Mouse (Mus musculus) telencephalon, adult 2 months (tissue): Measurements from ENCODE around the gene Ubtd2.
"Not testable (repeated sequence)": the region's sequence is repeated elsewhere in the genome, so short reads cannot be mapped to it uniquely, and the experiment has no call there.

ENCODE experiments used
- DNase-seq: peaks from one replicate; pipeline ENCODE4 v3.0.0-alpha.2; 2011; ENCODE audit warnings: low read depth, low spot score

Ubtd2 gene

DNA sequence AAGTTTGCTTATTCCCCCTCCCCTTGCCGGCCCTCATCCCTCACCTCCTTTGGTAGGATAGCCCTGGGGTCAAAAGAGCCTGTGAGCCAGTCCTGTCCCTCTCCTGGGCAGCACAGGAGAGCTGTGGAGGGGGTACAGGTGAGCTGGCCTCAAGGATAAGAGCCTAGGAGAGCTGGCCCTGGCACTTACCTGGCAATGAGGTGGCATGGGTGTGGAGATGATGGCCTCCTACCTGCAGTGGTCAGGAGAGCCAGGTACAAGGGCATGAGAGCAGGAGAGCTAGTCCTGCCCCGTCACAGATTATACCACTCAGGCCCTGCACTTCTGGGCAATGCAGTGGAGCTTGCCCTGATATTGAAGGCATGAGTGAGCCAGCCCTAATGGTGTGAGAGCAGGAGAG is 9.1 kb downstream of the Ubtd2 start:
- no peak for DNase-seq

DNA sequence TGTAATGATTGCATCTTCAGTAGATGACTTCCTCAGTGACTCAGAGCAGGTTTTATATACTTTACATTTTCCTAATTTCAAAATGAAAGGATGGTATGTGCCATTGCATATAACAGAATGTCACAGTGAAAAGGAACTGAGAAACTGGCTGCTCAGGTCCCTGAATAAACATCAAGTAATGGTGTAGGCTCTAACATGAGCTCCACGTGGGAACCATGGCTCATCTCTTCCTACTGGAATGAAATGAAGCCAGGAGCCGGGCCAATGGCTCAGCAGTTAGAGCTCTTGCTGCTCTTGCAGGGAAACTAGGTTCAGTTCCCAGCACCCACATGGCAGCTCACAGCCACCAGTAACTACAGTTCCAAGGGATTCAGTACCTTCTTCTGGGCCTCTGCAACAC is 16.8 kb downstream of the Ubtd2 start:
- DNase-seq, result no peak

DNA sequence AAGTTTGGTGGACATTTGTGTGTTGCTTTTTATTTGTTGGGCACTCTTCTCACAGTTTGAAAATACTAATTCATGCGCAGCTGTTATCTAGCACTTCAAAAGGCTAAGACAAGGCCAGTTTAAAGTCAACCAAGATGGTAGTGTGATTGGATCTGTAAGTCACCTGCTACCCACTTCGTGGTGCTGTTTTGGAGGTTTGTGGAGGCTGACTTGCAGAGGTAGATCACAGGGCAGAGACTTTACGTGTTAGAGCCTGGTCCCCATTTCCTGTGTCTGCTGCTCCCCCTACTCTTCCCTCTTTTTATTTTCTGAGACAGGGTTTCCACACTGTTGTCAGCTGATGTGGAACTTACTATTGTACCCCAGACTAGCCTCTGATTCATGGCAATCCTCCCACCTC is 19.6 kb downstream of the Ubtd2 start:
- DNase-seq, result no peak

DNA sequence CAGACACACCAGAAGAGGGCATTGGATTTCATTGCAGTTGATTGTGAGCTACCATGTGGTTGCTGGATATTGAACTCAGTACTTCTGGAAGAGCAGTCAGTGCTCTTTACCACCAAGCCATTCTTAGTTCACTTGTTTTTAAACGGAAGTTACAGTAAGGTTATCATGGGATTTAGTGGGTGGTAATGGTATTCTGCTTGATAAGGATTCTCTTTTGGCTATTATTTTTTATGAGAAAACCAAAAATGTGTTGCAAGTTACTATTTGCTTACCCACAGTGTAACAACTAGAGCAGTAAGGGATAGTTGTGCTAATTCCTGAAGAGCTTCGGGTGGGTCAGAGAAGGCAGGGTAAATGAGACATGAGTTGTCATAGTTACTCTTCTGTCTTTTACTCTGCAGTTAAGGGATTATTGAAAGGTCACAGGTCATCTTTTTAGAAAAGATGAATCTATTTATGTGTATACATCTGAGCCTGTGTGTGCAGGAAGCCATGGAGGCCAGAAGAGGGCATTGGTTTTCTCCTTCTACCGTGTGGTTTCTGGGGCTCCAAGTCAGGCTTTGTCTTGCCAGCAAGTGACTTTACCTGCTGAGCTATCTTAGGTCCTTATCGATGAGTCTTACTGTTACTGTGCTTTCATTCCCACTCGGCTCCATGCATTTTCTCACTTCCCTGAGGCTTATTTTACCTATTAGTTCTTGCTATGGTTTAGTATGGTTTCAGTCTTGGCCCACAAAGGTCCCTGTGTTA is 20.5 kb downstream of the Ubtd2 start:
- DNase-seq, result no peak

DNA sequence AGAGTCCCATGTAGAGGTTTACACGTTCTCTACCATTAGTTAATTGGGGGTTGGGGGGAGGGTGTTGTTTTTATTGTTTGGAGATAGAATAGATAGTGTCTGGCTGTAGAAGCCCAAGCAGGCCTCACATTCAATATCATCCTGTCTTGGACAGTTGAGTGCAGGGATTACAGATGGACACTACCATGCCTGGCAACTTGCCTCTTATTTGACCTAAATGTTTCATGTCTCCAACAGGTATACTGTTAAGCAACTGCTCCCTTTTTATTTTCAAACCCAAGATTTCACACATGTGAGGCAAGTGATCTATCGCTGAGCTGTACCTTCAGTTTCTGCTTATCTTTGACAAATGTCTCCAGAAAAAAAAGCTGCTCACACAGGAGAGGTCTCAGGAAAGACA is 26.4 kb downstream of the Ubtd2 start:
- DNase-seq, result no peak

DNA sequence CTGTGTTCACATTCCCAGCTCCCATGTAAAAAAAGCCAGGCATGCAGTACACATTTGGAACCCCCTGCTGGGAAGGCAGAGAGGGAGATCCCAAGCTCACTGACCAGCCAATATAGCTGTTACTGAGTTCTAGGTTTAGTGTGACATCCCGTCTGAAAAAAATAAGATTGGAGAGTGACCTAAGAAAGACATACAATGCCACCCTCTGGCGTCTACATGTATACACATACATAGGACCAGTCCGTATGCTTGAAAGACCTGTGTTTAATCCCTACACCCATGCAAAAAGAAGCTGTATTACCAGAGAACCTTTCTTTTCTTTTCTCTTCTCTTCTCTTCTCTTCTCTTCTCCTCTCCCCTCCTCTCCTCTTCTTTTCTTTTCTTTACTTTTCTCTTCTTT is 30.1 kb downstream of the Ubtd2 start:
- no peak for DNase-seq

DNA sequence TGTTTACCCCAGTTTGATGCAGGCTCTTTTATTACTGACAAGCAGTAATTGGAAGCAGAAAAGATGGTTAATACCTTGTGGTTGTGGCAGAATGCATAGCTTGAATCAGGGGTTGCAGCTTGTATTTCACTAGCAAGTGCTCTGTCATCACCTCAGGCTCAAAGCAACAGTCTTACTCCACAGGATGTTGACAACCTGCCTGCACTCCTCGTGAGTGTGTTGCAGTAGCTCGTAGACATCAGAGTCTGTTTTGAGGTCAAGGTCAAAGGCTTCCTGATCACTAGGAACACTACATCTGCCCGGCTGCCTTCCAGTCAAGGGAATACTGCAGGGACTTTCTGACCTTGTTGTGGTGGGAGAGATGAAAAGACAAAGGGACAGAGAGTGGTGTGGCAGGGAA is 31.5 kb downstream of the Ubtd2 start:
- no peak for DNase-seq

DNA sequence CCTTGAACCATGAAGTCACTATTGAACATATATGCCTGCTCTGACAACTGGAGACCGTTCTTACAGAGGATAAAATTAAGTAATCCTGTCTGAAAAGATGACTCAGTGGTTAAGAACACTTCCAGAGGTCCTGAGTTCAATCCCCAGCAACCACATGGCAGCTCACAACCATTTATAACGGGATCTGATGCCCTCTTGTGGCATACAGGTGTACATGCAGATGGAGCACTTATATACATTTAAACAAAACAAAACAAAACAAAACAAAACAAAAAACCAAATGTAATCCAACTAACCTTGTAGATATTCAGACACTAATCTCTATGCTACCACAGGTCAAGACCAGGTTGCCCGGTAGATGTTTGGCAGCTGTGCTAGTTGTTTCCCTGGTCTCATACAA is 32.3 kb downstream of the Ubtd2 start:
- DNase-seq, result no peak

DNA sequence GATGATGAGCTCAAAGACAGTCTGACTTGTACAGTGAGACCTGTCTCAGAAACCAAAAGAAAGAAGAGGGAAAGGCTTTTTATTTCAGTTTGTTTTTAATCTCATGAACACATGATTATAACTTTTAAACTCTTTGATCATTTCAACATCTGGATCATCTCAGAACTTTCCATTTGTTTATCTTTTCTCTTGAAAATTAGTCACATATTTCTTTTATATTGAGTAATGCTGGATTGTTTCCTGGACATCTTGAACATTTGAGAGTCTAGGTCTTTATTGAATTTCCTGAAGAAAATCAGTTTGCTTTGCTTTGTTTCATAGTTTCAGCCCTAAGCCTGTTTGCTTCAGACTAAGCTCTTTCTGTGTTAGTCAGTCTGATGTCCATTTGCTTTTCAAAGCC is 33.2 kb downstream of the Ubtd2 start:
- DNase-seq, result no peak

DNA sequence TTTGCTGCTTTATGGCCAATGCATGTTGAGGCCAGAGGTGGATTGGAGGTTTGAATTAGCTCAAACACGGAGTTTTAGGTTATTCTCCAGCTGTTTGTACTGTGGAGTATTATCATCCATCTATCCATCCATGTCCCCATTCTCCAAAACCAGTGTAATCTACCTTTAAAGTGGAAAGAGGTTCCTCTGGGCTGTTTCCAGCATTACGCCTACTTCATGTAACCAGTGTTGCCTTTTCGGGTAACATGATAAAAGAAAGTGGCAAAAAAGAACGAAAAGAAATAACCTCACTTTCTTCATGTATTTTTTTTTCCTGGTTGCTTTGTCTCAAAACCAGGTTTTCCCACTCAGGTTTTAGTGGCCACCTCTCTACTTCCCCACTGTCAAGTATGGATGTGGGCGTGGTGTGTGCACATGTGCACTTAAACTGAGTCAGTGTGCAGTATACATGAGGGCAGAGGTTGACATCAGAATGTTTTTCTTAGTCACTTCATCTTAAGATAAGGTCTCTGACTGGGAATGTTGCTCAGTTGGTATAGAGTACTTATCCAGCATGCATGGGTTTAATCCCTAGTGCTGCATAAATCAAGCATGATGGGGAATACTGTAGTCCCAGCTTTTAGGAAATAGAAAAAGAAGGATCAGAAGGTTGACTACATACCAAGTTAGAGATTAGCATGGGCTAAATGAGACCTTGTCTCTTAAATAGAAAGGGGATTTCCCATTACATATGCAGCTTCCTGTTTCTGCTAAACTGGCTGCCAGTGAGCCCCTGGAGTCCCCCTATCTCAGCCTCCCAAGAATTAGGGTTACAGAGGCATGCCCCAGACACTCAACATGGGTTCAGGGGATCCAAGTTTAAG is 33.9 kb downstream of the Ubtd2 start:
- DNase-seq, result no peak

DNA sequence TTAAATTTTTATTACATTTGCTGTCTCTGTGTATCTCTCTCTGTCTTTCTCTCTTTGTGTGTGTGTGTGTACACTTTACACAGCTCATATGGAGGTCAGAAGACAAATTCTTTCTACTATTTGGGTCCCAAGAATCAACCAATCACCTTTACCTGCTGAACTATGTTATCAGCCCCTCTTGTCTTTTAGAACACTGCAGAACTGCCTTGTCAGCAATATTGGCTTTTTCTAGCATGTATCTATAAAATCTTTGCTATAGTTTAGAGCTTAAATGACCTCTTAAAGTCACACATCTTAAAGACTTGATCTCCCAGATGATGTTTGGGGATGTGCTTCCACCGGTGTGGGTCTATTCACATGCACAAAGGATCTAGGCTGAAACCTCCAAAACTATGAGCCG is 35.9 kb downstream of the Ubtd2 start:
- no peak for DNase-seq

DNA sequence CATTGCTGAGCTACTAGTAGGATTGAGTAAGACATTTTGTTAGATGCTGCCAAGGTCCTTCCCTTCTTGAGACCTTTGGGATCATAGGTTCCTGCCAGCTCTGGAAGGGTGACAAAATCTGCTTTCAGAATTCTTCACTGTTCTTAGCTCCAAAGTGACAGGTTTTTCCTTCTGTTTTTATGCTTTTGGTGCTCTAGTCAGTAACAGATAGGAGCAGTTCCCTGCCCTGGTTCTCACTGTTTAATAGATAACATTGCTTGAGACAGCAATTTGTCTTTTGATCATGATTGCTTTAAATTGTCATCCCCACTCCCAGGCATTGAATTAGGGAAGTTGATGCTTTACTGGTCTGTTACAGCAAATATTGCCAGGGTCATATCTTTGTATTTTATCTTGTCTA is 38.1 kb downstream of the Ubtd2 start:
- no peak for DNase-seq

DNA sequence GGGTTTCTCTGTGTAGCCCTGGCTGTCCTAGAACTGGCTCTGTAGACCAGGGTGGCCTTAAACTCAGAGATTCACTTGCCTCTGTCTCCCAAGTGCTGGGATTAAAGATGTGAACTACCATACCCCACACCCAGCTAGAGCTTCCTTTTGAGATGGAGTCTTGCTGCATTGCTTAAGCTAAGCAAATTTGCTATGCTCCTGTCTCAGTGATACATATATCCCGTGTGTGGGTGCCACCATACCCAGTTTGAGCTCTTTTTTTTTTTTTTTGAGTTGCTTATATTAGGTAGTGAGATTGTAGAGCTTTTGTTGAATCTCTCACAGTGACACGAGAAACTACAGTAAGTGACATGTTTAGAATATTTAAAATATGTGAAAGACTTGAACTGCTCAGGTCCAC is 40.1 kb downstream of the Ubtd2 start:
- DNase-seq, result no peak

DNA sequence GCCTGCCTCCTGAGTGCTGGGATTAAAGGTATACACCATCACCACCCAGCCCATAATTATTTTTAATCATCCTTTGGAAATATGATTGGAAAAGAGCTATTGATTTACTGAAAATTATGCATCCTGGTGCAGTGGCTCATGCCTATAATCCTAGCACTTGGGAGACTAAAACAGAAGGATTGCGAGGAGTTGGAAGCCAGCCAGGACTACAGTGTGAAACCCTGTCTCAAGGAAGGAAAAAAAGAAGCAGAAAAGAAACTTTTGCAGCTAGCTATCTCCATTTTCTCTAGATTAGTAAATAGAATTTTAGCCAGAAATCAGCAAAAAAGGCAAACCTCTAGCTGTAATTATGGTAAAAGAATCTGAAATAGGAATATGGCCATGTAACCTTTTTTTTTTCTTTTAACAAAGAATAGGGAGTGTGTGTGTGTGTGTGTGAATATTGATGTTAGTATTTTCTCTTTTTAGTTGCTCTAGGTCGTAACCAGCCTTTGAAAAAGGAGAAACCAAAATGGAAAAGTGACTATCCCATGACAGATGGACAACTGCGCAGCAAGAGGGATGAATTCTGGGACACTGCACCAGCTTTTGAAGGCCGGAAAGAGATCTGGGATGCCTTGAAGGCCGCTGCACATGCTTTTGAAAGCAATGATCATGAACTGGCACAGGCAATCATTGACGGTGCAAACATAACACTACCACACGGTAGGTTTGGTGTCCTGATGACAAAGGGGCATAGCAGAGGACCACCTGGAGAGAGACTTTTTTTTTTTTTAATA is 43.8 kb downstream of the Ubtd2 start:
- peak; percentile 72 for DNase-seq

DNA sequence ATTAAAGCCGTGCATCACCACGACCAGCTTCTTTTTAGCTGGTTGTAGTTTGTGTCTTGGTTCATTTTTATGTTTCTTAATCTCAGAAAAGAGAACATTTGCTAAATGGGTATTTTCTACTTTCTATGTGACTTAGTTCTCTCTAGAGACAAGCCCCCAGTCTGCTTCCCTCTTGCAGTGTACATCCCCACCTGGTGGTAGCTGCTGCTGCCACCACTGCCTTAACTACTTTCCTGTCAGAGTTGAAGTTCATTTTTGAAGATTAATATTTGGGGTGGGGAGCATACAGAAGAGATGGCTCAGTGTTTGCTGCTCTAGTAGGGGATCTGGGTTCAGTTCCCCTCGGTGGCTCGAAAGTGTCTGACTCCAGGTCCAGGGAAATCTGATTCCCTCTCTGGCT is 44.8 kb downstream of the Ubtd2 start:
- no peak for DNase-seq

DNA sequence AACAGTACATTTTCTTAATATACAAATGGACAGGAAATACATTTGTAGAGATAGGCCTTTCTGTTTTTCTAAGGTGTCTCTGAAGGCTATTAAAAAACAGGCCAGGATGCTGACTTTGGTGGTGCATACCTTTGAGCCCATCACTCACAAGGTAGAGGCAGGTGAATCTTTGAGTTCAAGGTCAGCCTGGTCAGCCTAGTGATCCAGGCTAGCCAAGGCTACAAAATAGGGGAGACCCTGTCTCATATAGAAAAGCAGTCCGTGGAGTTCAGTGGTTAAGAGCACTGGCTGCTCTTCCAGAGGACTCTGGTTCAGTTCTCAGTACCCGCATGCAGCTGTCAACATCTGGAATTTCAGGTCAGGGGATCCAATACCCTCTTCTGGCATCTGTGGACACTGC is 48.5 kb downstream of the Ubtd2 start:
- no peak for DNase-seq

DNA sequence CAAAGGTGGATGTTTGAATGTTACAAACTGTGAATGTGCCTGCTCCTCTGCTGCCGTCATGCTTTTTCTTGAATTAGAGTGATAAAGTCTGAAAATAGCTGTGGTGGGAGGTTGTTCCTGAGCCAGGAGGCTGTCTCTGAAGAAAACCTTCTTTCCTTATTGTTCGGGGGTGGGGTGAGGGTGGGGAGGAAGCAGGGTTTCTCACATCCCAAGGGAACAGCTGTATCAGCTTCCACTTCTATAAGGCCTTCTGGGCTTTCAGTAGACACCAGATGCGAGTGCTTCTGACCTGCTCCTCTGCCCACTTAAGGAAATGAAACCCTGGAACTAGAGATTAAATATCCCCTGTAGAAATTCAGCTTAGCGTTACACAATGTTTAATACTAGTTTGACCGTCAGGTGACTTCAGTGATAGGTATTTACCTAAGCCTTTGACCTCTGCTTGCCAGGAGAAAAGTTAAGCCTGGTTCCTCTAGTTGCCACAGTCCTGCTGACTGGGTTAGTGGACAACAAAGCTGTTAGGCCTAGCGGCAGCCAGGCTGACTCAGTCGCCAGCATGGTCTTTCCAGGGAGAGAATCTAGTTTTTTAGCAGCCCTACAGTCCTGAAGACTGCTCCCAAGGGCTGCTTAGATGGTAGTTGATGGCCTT is 50.0 kb downstream of the Ubtd2 start:
- peak; percentile 88 for DNase-seq

DNA sequence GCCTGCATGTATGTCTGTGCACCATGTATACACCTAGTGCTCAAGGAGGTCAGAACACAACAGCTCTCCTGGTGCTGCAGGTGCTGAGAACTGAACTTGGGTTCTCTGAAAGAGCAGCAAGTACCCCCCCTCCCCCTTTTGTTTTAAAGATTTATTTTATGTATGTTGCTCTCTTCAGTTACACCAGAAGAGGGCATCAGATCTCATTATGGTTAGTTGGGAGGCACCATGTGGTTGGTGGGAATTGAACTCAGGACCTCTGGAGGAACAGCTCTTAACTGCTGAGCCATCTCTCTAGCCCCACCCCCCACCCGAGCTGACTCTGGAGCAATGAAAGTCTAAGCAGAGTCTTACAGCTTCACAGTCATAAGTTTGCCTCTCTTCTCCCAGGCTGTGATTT is 55.8 kb downstream of the Ubtd2 start:
- no peak for DNase-seq

DNA sequence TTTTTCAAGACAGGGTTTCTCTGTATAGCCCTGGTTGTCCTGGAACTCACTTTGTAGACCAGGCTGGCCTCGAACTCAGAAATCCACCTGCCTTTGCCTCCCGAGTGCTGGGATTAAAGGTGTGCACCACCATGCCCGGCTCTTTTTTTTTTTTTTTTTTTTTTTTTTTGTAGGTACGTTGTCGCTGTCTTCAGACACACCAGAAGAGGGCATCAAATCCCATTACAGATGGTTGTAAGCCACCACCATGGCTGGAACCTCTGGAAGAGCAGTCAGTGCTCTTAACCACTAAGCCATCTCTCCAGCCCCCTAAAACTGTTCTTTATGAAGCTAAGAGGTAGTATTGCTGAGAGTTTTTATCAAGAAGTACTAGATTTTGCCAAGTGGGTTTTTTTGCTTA is 59.7 kb downstream of the Ubtd2 start:
- not testable (repeated sequence) for DNase-seq

DNA sequence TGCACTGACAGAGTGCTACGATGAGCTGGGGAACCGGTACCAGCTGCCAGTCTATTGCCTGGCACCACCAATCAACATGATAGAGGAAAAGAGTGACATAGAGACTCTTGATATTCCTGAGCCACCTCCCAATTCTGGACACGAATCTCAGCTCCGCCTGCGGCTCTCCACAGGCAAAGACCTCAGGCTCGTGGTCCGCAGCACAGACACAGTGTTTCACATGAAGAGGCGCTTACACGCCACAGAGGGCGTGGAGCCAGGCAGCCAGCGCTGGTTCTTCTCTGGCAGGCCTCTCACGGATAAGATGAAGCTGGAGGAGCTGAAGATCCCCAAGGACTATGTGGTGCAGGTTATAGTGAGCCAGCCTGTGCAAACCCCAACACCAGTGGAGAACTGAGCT is 60.9 kb downstream of the Ubtd2 start:
- no peak for DNase-seq

DNA sequence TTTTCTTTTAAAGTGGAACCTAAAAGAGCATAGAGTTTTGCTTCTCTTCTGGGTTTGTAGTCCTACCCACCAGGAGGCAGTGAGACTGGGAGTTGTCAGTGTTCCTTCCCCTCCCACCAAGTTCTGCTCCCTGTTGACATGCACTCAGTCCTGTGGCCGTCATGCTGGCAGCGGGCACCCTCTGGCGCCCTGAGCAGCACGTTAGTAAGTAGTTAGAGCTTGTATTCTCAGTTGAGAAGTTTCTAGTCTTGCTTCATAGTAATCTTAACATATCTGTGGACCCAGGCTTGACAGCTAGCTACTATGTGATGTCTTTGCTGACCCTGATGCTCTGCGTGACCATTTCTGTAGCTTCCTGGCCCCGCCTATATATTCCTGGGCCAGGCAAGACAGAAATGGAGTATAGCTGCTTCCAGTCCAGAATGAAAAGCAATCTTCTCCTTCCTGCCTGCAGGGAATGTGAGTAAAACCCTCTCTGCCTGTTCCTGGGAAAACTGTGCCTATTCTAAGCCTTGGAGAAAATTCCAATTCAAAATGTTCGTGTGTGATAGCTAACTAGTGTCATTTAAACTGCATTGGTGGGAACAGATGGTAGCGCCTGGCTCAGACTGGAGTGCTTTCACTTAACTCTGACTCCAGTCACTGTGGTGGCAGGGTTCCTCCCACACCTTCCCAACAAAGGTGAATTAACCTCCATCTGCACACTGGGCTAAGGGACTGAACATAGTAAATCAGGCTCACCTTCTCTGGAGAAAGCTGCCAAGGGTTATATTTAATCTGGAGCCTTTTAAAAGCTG is 61.9 kb downstream of the Ubtd2 start:
- peak; percentile 89 for DNase-seq
